Mouse (Mus musculus): ENCODE data around the gene St7.
"Not testable (repeated sequence)": the region's sequence is repeated elsewhere in the genome, so short reads cannot be mapped to it uniquely, and the experiment has no call there.

DNA sequence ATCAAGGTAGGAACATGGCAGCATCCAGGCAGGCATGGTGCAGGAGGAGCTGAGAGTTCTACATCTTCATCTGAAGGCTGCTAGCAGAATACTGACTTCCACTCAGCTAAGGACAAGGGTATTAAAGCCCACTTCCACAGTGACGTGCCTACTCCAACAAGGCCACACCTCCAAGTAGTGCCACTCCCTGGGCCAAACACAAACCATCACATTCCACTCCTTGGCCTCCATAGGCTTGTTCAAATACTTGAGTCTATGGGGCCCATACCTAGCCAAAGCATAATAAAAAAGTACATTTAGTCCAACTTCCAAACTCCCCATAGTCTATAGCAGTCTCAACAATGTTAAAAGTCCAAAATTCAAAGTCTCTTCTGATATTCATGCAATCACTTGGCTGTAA lies 11.3 kb downstream of the St7 start:
- not testable (repeated sequence) for TF ChIP-seq CTCF, POLR2A (IDR thresholded peaks at IDR 0.05; ENCODE audit: extremely low read depth, insufficient read depth, low read length)
